Mouse (Mus musculus) heart, postnatal 0 days (tissue): ENCODE results near the gene Borcs6.

Source experiments
- CTCF ChIP-seq: IDR thresholded peaks from 2 replicates; pipeline ENCODE4 v1.5.1; 2016; ENCODE audit warnings: antibody characterized with exemption, control low read depth, low read depth
- EP300 ChIP-seq: IDR thresholded peaks from 2 replicates; pipeline ENCODE4 v1.6.1; 2016; ENCODE audit warnings: antibody characterized with exemption, low read depth

- no peak for TF ChIP-seq EP300
- no peak for TF ChIP-seq CTCF
Measured at GRCm38 (mm10) chr11:69010400-69011323, 48.9 kb upstream of the Borcs6 start.
